Mouse (Mus musculus): Measurements from ENCODE around the gene Susd3.

Susd3 gene

GRCm38 (mm10) chr13:49212711-49213500 lies 35.6 kb downstream of the Susd3 start:
- no peak for DNase-seq (ENCODE audit: extremely low spot score, low spot score)

GRCm38 (mm10) chr13:49209306-49209705 lies 39.2 kb downstream of the Susd3 start:
- DNase-seq (ENCODE audit: extremely low spot score, low spot score): no peak

GRCm38 (mm10) chr13:49206341-49206740 lies 42.2 kb downstream of the Susd3 start:
- no peak for DNase-seq (ENCODE audit: extremely low spot score, low spot score)

GRCm38 (mm10) chr13:49205381-49205998 lies 43.0 kb downstream of the Susd3 start:
- peak; percentile 82 for DNase-seq (ENCODE audit: extremely low spot score, low spot score)

GRCm38 (mm10) chr13:49202556-49202955 lies 46.0 kb downstream of the Susd3 start:
- no peak for DNase-seq (ENCODE audit: extremely low spot score, low spot score)

GRCm38 (mm10) chr13:49200688-49201087 lies 47.8 kb downstream of the Susd3 start:
- no peak for DNase-seq (ENCODE audit: extremely low spot score, low spot score)

- no peak for DNase-seq (ENCODE audit: extremely low spot score, low spot score)
These were observed 48.6 kb downstream of the Susd3 start for GRCm38 (mm10) chr13:49199891-49200290.

- DNase-seq (ENCODE audit: extremely low spot score, low spot score): no peak
These were observed 49.8 kb downstream of the Susd3 start for GRCm38 (mm10) chr13:49198734-49199133.

- DNase-seq (ENCODE audit: extremely low spot score, low spot score): no peak
These were observed 51.7 kb downstream of the Susd3 start for GRCm38 (mm10) chr13:49196766-49197165.

GRCm38 (mm10) chr13:49196211-49196610 lies 52.3 kb downstream of the Susd3 start:
- no peak for DNase-seq (ENCODE audit: extremely low spot score, low spot score)

GRCm38 (mm10) chr13:49195651-49196050 lies 52.9 kb downstream of the Susd3 start:
- no peak for DNase-seq (ENCODE audit: extremely low spot score, low spot score)

- no peak for DNase-seq (ENCODE audit: extremely low spot score, low spot score)
These were observed 53.7 kb downstream of the Susd3 start for GRCm38 (mm10) chr13:49194811-49195210.

GRCm38 (mm10) chr13:49193650-49194049 lies 54.9 kb downstream of the Susd3 start:
- DNase-seq (ENCODE audit: extremely low spot score, low spot score): no peak

GRCm38 (mm10) chr13:49192156-49192855 lies 56.2 kb downstream of the Susd3 start:
- DNase-seq (ENCODE audit: extremely low spot score, low spot score): no peak

- no peak for DNase-seq (ENCODE audit: extremely low spot score, low spot score)
These were observed 56.9 kb downstream of the Susd3 start for GRCm38 (mm10) chr13:49191673-49192035.

GRCm38 (mm10) chr13:49190876-49191672 lies 57.4 kb downstream of the Susd3 start:
- no peak for DNase-seq (ENCODE audit: extremely low spot score, low spot score)

GRCm38 (mm10) chr13:49189970-49190870 lies 58.3 kb downstream of the Susd3 start:
- no peak for DNase-seq (ENCODE audit: extremely low spot score, low spot score)

GRCm38 (mm10) chr13:49188966-49189360 lies 59.5 kb downstream of the Susd3 start:
- no peak for DNase-seq (ENCODE audit: extremely low spot score, low spot score)

- DNase-seq (ENCODE audit: extremely low spot score, low spot score): no peak
These were observed 60.1 kb downstream of the Susd3 start for GRCm38 (mm10) chr13:49188219-49188965.
